Mouse (Mus musculus) thymus, adult 2 months (tissue): ENCODE data around the gene Mpzl1.

Experiments used
- CTCF ChIP-seq: fragments of 200-500 bp; IDR thresholded peaks from 2 replicates; pipeline ENCODE4 v1.5.1; 2012; ENCODE audit warnings: mild to moderate bottlenecking, control low read depth, low read length, moderate library complexity, borderline replicate concordance; ENCODE audit not compliant: control insufficient read depth, poor library complexity, insufficient read depth; ENCODE audit errors: extremely low read depth
- POLR2A ChIP-seq: fragments of 200-500 bp; IDR thresholded peaks from 2 replicates; pipeline ENCODE4 v1.6.1; 2012; ENCODE audit warnings: mild to moderate bottlenecking, low read length, control low read depth, moderate library complexity; ENCODE audit not compliant: control insufficient read depth, poor library complexity, insufficient read depth; ENCODE audit errors: extremely low read depth

- TF ChIP-seq CTCF, result no peak
- no peak for TF ChIP-seq POLR2A
These were observed 34.6 kb upstream of the Mpzl1 start for GRCm38 (mm10) chr1:165668904-165669303.
